Mouse (Mus musculus) gastrocnemius, postnatal 14 days (tissue): ENCODE measurements around the gene Cort. TPM values are rescaled to one million over a fixed set of nuclear protein-coding genes. Genes with fewer than 3 reads are reported as not detected.
A peak's percentile ranks its signal among the peaks of the same experiment; 100 is the strongest.
"Not testable (repeated sequence)": the region's sequence is repeated elsewhere in the genome, so short reads cannot be mapped to it uniquely, and the experiment has no call there.

Experiments used
- DNase-seq: peaks from one replicate; pipeline ENCODE4 v3.0.0; 2021; ENCODE audit warnings: mixed read lengths
- intact Hi-C: fragments of 180-260 bp; cut with DNase I; formaldehyde crosslinking; loops from one replicate; pipeline ENCODE4 v1.15.1; 2025; ENCODE audit warnings: low total_unique reads
- total RNA-seq, 2 experiments: library from RNA; stranded (reverse); gene quantifications; 2 replicates each; pipeline ENCODE4 v1.2.3; 2021

The Cort gene
- total RNA-seq, 2 experiments from 2014 or later = 0.33 TPM; not detected in 1

DNA sequence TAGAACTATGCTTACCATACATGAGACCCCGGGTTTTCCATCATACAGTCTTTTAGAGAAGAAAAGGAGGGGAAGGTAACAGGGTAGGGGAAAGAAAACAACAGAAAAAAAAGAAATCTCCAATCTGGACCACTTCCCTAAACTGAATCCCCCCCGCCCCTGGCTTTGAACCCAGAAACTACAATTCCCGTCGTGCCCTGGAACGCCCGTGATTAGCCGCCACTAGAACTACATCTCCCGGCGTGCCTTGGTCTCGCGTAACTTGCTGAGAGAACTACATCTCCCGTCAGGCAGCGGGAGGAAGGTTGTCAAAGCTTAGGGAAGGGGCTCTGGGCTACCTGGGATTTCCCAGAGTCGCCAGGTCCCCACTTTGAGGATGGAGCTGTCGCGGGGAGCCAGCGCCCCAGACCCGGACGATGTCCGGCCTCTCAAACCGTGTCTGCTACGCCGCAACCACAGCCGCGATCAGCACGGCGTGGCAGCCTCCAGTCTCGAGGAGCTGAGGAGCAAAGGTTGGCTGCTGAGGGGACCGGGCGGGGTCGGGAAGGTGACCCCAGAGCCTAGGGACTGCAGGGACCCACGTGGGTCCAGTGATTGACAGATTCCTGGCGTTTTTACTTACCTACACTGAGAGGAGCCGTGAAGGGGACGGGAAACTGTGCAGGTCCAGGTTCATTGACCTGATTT, 22.5 kb downstream of the Cort start, which contains the start of gene Dffa:
Gene Dffa (plus strand): TSS at position 272 of the 687 bp plus-strand sequence.
- intact Hi-C loops = no loop called here
- DNase-seq = peak; percentile 90

DNA sequence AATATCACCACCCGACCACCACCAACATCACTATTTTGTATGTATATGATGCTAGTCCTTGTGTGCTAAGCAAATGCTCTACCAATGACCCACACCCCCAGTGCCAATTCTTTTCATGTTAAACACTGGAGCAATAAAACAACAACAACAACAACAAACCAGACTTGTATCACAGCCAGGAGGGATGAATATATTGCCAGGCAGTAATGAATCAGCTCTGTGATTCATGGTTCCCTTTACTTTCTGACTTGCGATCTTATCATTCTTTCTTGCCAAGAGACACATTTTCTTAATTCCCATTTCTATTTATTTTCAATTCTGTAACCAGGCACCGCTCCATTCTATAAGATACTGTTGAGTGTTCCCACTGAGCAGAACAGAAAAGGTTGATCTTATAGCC, 25.1 kb downstream of the Cort start:
- intact Hi-C loops = no loop called here

DNA sequence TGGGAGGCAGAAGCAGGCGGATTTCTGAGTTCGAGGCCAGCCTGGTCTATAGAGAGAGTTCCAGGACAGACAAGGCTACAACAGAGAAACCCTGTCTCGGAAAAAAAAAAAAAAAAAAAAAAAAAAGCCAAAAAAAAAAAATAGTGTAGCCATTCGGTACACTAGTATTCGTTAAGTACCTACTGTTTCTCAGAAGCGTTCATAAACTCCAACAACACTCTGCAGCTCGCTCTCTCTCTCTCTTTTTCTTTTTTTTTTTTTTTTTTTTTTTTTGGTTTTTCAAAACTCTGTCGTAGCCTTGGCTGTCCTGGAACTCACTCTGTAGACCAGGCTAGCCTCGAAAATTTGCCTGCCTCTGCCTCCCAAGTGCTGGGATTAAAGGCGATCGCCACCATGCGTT, 26.1 kb downstream of the Cort start:
- DNase-seq = not testable (repeated sequence)

More for the DNA sequence above, 25.1 kb downstream of the Cort start:
- no peak for DNase-seq

DNA sequence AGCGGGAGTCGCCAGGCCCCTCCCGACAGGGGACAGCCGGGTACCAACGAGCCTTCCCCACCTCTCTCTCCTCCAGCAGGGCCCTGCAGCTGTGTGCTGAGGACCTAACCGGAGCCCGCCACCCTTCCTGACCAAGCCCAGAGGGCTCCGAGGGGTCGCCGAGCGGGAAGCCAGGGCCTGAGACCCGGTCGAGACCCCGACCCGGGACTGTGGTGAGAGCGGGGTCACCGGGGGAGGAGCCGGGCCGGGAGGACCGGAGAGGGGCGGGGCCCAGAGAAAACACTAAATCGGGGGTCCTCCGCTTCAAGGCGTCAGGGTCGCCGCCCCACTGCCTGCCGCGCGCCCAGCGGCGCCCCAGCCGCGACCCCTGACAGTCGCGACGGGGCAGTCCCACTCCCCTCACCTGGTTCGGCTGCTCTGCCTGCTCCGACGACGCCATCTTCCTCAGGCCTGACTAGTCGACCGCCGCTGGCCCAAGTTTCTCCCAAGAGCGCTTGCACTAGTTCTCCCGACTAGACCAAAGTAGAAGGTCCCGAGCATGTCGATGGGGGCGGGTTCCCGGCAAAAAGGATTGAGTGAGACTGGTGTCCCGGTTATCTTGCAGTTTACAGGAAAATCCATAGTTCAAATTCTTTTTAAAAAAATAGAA, 27.1 kb downstream of the Cort start, which contains the start of gene Pex14:
Gene Pex14 (minus strand): TSS at position 508 of the 649 bp plus-strand sequence.
- peak; percentile 92 for DNase-seq
- intact Hi-C loops = no loop called here

More for the DNA sequence above, 26.1 kb downstream of the Cort start:
- intact Hi-C loops = not testable (repeated sequence)

DNA sequence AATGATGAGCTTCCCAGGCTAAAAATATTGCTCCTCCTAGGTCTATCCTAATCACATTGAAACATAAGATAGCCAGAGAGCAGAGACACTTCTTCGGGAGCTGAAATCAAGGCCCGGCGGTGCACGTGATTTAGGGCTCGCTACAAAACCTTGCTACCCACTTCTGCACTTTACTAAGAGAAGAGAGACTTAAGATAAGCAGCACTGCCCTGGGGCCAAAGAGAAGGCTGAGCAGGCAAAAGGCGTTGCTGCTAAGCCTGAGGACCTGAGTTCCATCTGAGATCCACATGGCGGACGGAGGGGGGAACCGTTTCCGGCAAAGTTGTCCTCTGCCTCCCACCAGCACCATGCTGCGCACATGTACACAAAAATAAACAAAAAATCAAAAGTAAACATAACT, 28.0 kb downstream of the Cort start:
- intact Hi-C loops = no loop called here
- no peak for DNase-seq

DNA sequence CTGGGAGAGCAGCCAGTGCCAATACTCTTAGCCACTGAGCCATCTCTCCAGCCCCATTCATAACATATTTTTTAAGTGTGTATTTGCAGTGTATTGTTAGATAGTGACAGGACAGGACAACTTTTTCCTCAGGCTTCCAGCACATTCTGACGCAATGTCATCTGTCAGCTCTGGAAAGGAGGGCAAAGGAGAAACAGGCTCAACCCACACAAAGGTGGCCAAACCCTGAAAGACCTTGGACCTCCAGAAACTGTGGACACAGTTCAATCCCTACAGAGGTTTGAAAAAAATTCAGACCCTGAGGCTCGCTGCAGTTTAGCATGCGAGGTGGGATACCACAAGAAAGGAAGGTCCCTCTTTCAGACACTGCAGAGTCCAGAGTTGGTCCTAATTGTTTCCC, 28.6 kb downstream of the Cort start:
- DNase-seq = no peak
- intact Hi-C loops = no loop called here

DNA sequence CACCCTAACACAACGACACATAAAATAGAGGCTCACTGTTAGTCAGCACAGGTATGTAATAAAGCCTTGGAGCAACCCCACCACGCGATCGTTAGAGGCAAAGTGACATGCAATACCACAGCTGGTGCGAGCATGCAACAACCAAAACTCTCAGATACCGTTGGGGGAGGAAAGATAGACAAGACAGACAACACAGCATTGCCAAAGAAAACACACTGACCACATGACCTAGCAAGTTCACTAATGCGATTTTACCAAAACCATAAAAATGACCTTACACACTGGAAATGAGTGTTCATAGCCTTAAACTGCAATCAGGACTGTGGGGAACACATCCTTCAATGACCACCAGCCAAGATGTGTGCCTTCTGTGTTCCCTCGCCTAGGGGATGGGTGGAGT, 35.2 kb downstream of the Cort start:
- intact Hi-C loops = no loop called here
- no peak for DNase-seq

DNA sequence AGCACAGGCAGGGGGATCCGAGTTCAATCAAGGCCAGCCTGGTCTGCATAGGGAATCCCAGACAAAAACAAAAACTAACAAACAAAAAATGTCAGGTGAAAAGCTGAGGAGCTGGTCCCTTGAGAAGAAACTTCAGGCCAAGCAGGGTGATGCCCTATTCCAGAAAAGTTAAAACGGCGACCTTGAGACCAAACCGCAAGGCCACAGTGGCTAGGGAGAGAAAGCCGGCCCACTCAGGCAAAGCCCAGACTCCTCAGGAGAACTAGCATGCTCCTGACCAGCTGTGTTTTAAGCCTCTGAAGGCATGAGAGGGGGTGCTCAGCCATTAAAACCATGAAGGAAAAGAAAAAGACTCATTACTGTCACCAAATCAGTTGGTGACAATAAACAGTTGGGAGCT, 41.2 kb downstream of the Cort start:
- DNase-seq = no peak
- intact Hi-C loops = no loop called here

DNA sequence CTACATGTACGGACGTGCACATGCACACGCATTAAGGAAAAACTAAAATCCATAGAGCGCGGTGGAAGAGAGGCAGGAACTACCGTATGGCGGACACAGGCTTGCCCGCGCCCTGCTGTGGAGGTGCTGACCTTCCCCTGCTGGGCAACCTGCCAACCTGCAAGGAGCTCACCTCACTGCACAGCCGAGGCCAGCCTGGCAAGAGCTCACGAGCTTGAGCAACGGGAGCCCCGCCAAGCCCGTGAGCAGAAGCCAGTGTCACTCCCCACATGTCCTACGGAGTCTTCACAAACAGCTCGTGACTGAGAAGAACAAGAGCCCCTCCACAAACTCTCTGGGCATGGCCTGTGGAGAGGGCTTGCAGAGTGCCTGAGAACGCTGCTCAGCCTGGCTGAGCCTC, 45.0 kb downstream of the Cort start:
- intact Hi-C loops = no loop called here
- DNase-seq = peak; percentile 40

DNA sequence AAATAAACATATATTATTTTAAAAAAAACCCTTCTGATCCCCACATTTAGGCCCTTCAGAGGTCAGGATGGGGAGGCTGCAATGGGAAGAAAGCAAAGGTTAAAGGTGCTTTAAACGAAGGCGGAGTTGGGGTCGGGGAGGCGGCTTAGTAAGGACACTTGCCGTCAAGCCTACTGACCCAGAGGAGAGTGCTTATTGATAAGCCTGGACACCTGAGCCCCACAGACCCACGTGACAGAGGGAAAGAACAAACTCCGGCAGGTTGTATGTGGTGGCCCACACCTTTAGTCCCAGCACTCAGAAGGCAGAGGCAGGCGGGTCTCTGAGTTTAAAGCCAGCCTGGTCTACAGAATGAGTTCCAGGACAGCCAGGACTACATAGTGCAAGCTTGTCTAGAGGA, 46.5 kb downstream of the Cort start:
- intact Hi-C loops = no loop called here
- DNase-seq = no peak

DNA sequence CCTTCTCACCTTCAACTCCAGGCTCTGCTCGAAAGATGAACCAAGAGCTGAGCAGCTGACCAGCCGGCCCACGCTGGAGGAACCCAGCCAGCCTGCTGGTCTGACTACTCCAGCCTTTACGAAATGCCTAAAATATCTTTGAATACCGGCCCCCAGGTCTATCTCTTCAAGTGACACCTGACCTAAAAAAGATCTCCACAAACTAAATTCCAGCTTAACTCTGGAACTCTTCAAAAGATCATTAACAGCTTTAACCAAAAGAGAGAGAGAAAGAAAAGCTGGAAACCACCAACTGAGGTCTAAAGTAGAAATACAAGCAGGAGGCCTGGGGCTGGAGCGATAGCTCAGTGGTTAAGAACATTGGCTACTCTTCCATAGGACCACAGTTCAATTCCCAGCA, 46.9 kb downstream of the Cort start:
- intact Hi-C loops = loop anchor here (10.0 kb wide), 1 partner anchor 375 kb away; no protein-coding TSS in a partner anchor
- no peak for DNase-seq

DNA sequence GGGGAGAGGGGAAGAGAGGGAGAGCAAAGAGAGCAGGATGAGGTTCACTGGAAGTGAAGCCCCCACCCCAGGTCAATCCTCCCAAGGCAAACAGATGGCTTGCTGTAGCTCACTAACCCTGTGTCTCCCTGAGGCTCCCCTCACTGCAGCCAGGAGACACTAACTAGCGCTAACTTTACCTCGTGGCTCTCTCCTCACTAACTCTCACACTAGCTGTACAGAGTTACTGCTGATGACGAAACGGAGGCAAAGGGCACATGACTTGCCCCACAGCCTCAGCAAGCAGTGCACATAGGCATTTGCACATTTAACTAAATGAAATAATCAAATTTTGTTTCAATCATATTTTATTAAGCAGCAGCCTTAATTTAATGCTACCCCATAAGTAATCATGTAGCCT, 48.3 kb downstream of the Cort start:
- no peak for DNase-seq
- intact Hi-C loops = loop anchor here (10.0 kb wide), 1 partner anchor 373 kb away; no protein-coding TSS in a partner anchor

DNA sequence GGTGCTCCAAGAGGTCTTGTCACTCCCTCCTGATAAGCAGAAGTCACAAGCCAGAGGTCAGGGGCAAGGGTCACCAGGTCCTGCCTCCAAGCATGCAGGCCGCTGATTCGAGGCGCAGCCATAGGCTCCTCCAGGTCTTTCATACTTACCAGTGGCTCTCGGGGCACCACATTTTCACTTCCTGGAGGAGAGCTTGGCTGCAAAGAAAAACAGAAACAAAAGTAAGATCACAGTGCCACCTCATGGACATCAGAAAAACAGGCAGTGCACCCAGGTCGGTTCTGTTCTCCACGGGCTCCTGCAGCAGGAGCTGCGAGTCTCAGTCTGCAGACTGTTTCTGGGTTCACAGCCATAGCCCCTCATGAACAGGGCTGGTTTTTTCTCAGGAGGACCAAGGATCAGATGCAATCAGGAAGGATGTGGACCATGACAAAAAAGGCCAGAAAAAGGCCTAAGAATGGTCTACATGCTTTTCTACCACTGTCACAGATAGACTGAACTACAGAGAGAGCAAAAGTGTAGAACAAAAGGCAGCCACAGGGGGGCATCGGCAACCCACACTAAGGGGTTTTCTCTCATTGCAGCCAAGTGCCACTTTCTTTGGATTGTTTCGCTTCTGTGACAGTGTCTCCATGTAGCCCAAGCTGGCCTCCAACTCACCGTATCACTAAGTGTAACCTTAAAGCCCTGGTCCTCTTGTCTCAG, 50.5 kb downstream of the Cort start:
- DNase-seq = peak; percentile 42
- intact Hi-C loops = loop anchor here (10.0 kb wide), 1 partner anchor 371 kb away; no protein-coding TSS in a partner anchor

DNA sequence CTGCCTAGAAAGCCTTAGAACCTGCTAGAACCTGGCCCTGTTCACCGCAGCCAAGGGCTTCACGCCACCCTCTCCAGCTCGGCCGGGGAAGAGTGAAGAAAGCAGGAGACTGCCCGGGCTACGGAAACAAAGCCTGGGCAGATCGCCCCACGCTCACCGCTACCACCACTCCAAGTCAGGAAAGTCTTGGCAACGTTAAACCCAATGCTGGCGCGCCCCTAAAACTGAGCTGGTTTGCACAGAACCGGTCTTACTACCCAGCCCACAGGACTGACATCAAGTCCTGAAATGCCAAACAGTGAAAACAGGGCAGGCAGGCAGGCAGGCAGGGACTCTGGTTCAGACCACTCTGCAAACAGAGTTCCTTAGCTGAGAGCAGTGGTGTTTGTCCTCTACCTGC, 51.5 kb downstream of the Cort start:
- intact Hi-C loops = loop anchor here (10.0 kb wide), 1 partner anchor 370 kb away; no protein-coding TSS in a partner anchor
- DNase-seq = no peak

Other genes starting within 250 kb of the Cort start
- gene Pex14, start 26.9 kb downstream of the Cort start, total RNA-seq = 10 to 100 TPM; 19.4 to 20.5 TPM
- 10 to 100 TPM; 43.4 to 47.4 TPM for gene Dffa, start 22.6 kb downstream of the Cort start, total RNA-seq
- gene Cenps, start 10.9 kb upstream of the Cort start, total RNA-seq = 1 to 10 TPM; 5.6 to 6.5 TPM
- gene Pgd, start 40.0 kb upstream of the Cort start, total RNA-seq = 10 to 100 TPM; 20.7 to 22.4 TPM
- 100 to 1,000 TPM; 221 to 265 TPM for gene Kif1b, start 180.9 kb upstream of the Cort start, total RNA-seq